Mouse (Mus musculus) myocyte (in vitro differentiated cells): ENCODE measurements around the gene Cltrn. TPM values are rescaled to one million over a fixed set of nuclear protein-coding genes. Genes with fewer than 3 reads are reported as not detected.

Source experiments
- H3K27me3 ChIP-seq: one replicate; pipeline ENCODE4 v1.6.1; 2011; ENCODE audit not compliant: control insufficient read depth, insufficient read depth, insufficient read length
- H3K36me3 ChIP-seq: one replicate; pipeline ENCODE4 v1.6.1; 2011; ENCODE audit not compliant: control insufficient read depth, insufficient read depth
- H3K4me2 ChIP-seq: one replicate; pipeline ENCODE4 v1.6.1; 2011; ENCODE audit warnings: low read depth, control low read depth
- H3K4me3 ChIP-seq: one replicate; pipeline ENCODE4 v1.5.1; 2011; ENCODE audit warnings: mild to moderate bottlenecking, control low read depth, moderate library complexity
- H3K79me2 ChIP-seq: one replicate; pipeline ENCODE4 v1.6.1; 2011; ENCODE audit not compliant: control insufficient read depth, insufficient read depth
- H3ac ChIP-seq: one replicate; pipeline ENCODE4 v1.6.1; 2011; ENCODE audit not compliant: control insufficient read depth, insufficient read length
- CEBPB ChIP-seq: IDR thresholded peaks from 2 replicates; pipeline ENCODE4 v1.6.1; 2011; ENCODE audit warnings: mild to moderate bottlenecking, moderate library complexity; ENCODE audit not compliant: poor library complexity, insufficient read depth, severe bottlenecking
- E2F4 ChIP-seq: IDR thresholded peaks from one replicate; pipeline ENCODE4 v1.6.1; 2011; ENCODE audit warnings: mild to moderate bottlenecking, control low read depth, moderate library complexity; ENCODE audit not compliant: insufficient read depth
- MAX ChIP-seq: IDR thresholded peaks from one replicate; pipeline ENCODE4 v1.6.1; 2011; ENCODE audit warnings: low read depth, mild to moderate bottlenecking, control low read depth
- MYOD1 ChIP-seq, 3 experiments: IDR thresholded peaks; one replicate each; pipeline ENCODE4 v1.6.1; 2011; ENCODE audit warnings: control low read depth in 2 of 3, low read depth in 2 of 3, mild to moderate bottlenecking in 2 of 3, moderate library complexity in 1 of 3; ENCODE audit not compliant: insufficient read length in 2 of 3, control insufficient read depth in 1 of 3
- MYOG ChIP-seq, 3 experiments: IDR thresholded peaks; one replicate each; pipeline ENCODE4 v1.6.1; 2011; ENCODE audit warnings: control low read depth in 2 of 3, low read depth in 2 of 3, mild to moderate bottlenecking in 2 of 3; ENCODE audit not compliant: insufficient read length in 2 of 3, control insufficient read depth in 1 of 3, insufficient read depth in 1 of 3
- POLR2A ChIP-seq: IDR thresholded peaks from one replicate; pipeline ENCODE4 v1.6.1; 2011; ENCODE audit warnings: low read depth, mild to moderate bottlenecking, control low read depth, moderate library complexity; ENCODE audit not compliant: insufficient read length
- POLR2AphosphoS2 ChIP-seq: IDR thresholded peaks from one replicate; pipeline ENCODE4 v1.6.1; 2011; ENCODE audit warnings: low read depth, control low read depth; ENCODE audit not compliant: insufficient read length
- REST ChIP-seq: IDR thresholded peaks from one replicate; pipeline ENCODE4 v1.6.1; 2011; ENCODE audit warnings: mild to moderate bottlenecking, control low read depth, moderate library complexity; ENCODE audit not compliant: insufficient read depth, insufficient read length
- SRF ChIP-seq: IDR thresholded peaks from one replicate; pipeline ENCODE4 v1.6.1; 2011; ENCODE audit warnings: low read depth; ENCODE audit not compliant: control insufficient read depth, insufficient read length
- TCF12 ChIP-seq: IDR thresholded peaks from one replicate; pipeline ENCODE4 v1.6.1; 2011; ENCODE audit warnings: mild to moderate bottlenecking, control low read depth; ENCODE audit not compliant: poor library complexity, insufficient read depth, severe bottlenecking
- TCF3 ChIP-seq: IDR thresholded peaks from one replicate; pipeline ENCODE4 v1.6.1; 2011; ENCODE audit warnings: low read depth, control low read depth; ENCODE audit not compliant: insufficient read length
- USF1 ChIP-seq: IDR thresholded peaks from one replicate; pipeline ENCODE4 v1.6.1; 2011; ENCODE audit warnings: low read depth, mild to moderate bottlenecking, control low read depth, moderate library complexity
- polyA plus RNA-seq: library from polyadenylated mRNA; unstranded; fragments of >200 nt; fragmentation: generic; extraction: Trizol; gene quantifications from one replicate; pipeline ENCODE4 v1.2.1, GENCODE M21; 2012; ENCODE audit warnings: missing spikeins

Cltrn gene
- polyA plus RNA-seq, 1 experiment: not detected

GRCm38 (mm10) chrX:164076040-164076775 lies 12.4 kb upstream of the Cltrn start, which contains the start of gene Siah1b:
Gene Siah1b, minus strand, starts transcription at chrX:164076493.
- Histone ChIP-seq H3K4me2 (peak within 1 kb of the TSS; percentile 69), H3K79me2 (peaks cover 9% of the 10 kb centered on the region), H3K27me3 (no peaks in the 10 kb centered on the region), H3K36me3 (peaks cover 1% of the 10 kb centered on the region), H3K4me3 (peak within 1 kb of the TSS; percentile 45), H3ac (peak within 1 kb of the TSS; percentile 38)
- TF ChIP-seq USF1 (no peak), POLR2A (peak; percentile 44), E2F4 (peak; percentile 93), MAX (no peak), TCF3 (no peak), POLR2AphosphoS2 (peak; percentile 21), MYOG (IDR thresholded peaks at IDR 0.05; ENCODE audit: control insufficient read depth in 1 of 3, insufficient read depth in 1 of 3, insufficient read length in 2 of 3, low read depth in 2 of 3) (no peak), MYOD1 (IDR thresholded peaks at IDR 0.05; ENCODE audit: control insufficient read depth in 1 of 3, insufficient read length in 2 of 3, low read depth in 2 of 3) (no peak), SRF (no peak), TCF12 (no peak), CEBPB (no peak), REST (no peak)

DNA sequence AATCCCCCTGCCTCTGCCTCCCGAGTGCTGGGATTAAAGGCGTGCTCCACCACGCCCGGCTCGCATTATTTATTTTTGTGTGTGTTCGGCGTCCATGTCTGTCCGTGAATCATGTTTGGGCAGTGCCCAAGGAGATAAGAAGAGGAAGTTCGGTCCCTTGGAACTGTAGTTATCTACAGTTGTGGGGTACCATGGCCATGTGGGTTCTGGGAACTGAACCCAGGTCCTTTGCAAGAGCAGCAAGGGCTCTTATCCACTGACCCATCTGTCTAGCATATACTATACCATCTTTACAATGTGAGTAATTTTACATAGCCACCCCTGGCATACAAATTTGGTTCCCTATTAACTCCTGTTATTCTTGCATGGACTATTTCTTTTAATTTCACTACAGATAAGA lies 6.6 kb upstream of the Cltrn start:
- Histone ChIP-seq H3K79me2 (no peaks in the 10 kb centered on the region), H3K36me3 (no peaks in the 10 kb centered on the region), H3K4me2 (no peak overlapping the region), H3K4me3 (no peak overlapping the region), H3ac (no peak overlapping the region), H3K27me3 (no peaks in the 10 kb centered on the region)
- TF ChIP-seq TCF12: no peak

GRCm38 (mm10) chrX:164089916-164090315 lies 1.3 kb downstream of the Cltrn start:
- Histone ChIP-seq H3K27me3 (no peaks in the 10 kb centered on the region), H3K36me3 (no peaks in the 10 kb centered on the region), H3ac (no peak overlapping the region), H3K79me2 (no peaks in the 10 kb centered on the region), H3K4me3 (no peak overlapping the region), H3K4me2 (no peak overlapping the region)
- TF ChIP-seq POLR2A (no peak), TCF3 (no peak), MAX (no peak), REST (no peak), MYOG (IDR thresholded peaks at IDR 0.05; ENCODE audit: control insufficient read depth in 1 of 3, insufficient read depth in 1 of 3, insufficient read length in 2 of 3, low read depth in 2 of 3) (no peak), E2F4 (no peak), SRF (no peak), TCF12 (no peak), CEBPB (no peak), MYOD1 (IDR thresholded peaks at IDR 0.05; ENCODE audit: control insufficient read depth in 1 of 3, insufficient read length in 2 of 3, low read depth in 2 of 3) (no peak), POLR2AphosphoS2 (no peak), USF1 (no peak)

GRCm38 (mm10) chrX:164092300-164093169 lies 3.9 kb downstream of the Cltrn start:
- TF ChIP-seq TCF3 (no peak), SRF (no peak), CEBPB (no peak), TCF12 (no peak), USF1 (no peak), MYOG (IDR thresholded peaks at IDR 0.05; ENCODE audit: control insufficient read depth in 1 of 3, insufficient read depth in 1 of 3, insufficient read length in 2 of 3, low read depth in 2 of 3) (no peak)
- H3ac ChIP-seq: no peak overlapping the region
- H3K27me3 ChIP-seq: no peaks in the 10 kb centered on the region
- no peaks in the 10 kb centered on the region for H3K79me2 ChIP-seq
- H3K36me3 ChIP-seq: no peaks in the 10 kb centered on the region
- H3K4me2 ChIP-seq: peak overlapping the region; percentile 2
- no peak overlapping the region for H3K4me3 ChIP-seq

DNA sequence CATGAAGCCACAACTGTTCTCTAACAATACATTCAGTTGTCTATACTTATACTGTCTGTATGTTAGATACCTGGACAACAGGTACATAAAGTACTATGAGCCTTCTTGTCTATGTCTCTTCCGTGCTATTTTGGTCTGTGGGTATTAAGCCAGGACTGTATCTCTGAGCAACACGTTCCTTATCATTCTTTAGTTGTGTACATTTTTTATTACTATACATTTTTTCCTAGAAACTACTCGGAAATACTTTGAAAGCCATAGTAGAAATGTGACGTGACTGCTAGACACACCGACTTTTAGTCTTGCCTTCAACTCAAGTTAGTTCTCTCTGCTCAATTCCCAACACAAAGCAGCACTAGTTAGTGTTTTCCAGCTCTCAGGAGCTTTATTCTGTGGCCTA lies 4.8 kb downstream of the Cltrn start:
- H3K27me3 ChIP-seq: no peaks in the 10 kb centered on the region

More for the DNA sequence above, 4.8 kb downstream of the Cltrn start:
- Histone ChIP-seq H3K79me2 (no peaks in the 10 kb centered on the region), H3K4me3 (no peak overlapping the region), H3ac (no peak overlapping the region), H3K4me2 (no peak overlapping the region), H3K36me3 (no peaks in the 10 kb centered on the region)
- no peak for TF ChIP-seq REST
- no peak for TF ChIP-seq USF1
- no peak for TF ChIP-seq POLR2A
- no peak for TF ChIP-seq SRF
